Mouse (Mus musculus) CH12.LX (cell line): ENCODE results near the gene Ankar.

ENCODE experiments used
- CHD1 ChIP-seq: IDR thresholded peaks from 2 replicates; pipeline ENCODE4 v1.6.1; 2012; ENCODE audit warnings: low read depth, low read length, improper control_type of control experiment, inconsistent platforms
- CTCF ChIP-seq, 2 experiments: IDR thresholded peaks in 1 of 2; conservative IDR thresholded peaks in 1 of 2; 2 replicates each; pipeline ENCODE4 v1.5.1; 2011 to 2012; ENCODE audit warnings: low read depth in 2 of 2, low read length in 2 of 2, improper control_type of control experiment in 1 of 2, inconsistent platforms in 1 of 2, mild to moderate bottlenecking in 1 of 2, moderate library complexity in 1 of 2
- EP300 ChIP-seq: IDR thresholded peaks from 2 replicates; pipeline ENCODE4 v1.6.1; 2011; ENCODE audit warnings: low read length, improper control_type of control experiment
- GABPA ChIP-seq: IDR thresholded peaks from 2 replicates; pipeline ENCODE4 v1.6.1; 2012; ENCODE audit warnings: low read depth, low read length, improper control_type of control experiment, inconsistent platforms; ENCODE audit not compliant: insufficient replicate concordance
- JUN ChIP-seq: IDR thresholded peaks from 2 replicates; pipeline ENCODE4 v1.6.1; 2011; ENCODE audit warnings: low read depth, mild to moderate bottlenecking, low read length, improper control_type of control experiment, moderate library complexity; ENCODE audit not compliant: insufficient read depth
- MEF2A ChIP-seq: IDR thresholded peaks from 2 replicates; pipeline ENCODE4 v1.6.1; 2014; ENCODE audit warnings: low read depth, mild to moderate bottlenecking, inconsistent platforms, low read length, improper control_type of control experiment, borderline replicate concordance
- NRF1 ChIP-seq: IDR thresholded peaks from 2 replicates; pipeline ENCODE4 v1.6.1; 2014; ENCODE audit warnings: low read depth, mild to moderate bottlenecking, inconsistent platforms, low read length, improper control_type of control experiment, moderate library complexity
- PAX5 ChIP-seq: IDR thresholded peaks from 2 replicates; pipeline ENCODE4 v1.6.1; 2012; ENCODE audit warnings: low read length, inconsistent platforms, mixed read lengths
- POLR2A ChIP-seq: IDR thresholded peaks from 2 replicates; pipeline ENCODE4 v1.6.1; 2011; ENCODE audit warnings: low read depth, mild to moderate bottlenecking, improper control_type of control experiment, low read length
- POLR2AphosphoS2 ChIP-seq: IDR thresholded peaks from 2 replicates; pipeline ENCODE4 v1.6.1; 2011; ENCODE audit warnings: low read depth, low read length, improper control_type of control experiment
- RAD21 ChIP-seq: IDR thresholded peaks from 2 replicates; pipeline ENCODE4 v1.6.1; 2011; ENCODE audit warnings: low read depth, mild to moderate bottlenecking, low read length, improper control_type of control experiment, moderate library complexity
- SMC3 ChIP-seq: IDR thresholded peaks from 2 replicates; pipeline ENCODE4 v1.6.1; 2011; ENCODE audit warnings: low read depth, low read length, improper control_type of control experiment
- TCF12 ChIP-seq: IDR thresholded peaks from 2 replicates; pipeline ENCODE4 v1.6.1; 2014; ENCODE audit warnings: low read depth, mild to moderate bottlenecking, inconsistent platforms, low read length, improper control_type of control experiment
- ZC3H11A ChIP-seq: IDR thresholded peaks from 2 replicates; pipeline ENCODE4 v1.6.1; 2012; ENCODE audit warnings: low read depth, mild to moderate bottlenecking, inconsistent platforms, low read length, improper control_type of control experiment

DNA sequence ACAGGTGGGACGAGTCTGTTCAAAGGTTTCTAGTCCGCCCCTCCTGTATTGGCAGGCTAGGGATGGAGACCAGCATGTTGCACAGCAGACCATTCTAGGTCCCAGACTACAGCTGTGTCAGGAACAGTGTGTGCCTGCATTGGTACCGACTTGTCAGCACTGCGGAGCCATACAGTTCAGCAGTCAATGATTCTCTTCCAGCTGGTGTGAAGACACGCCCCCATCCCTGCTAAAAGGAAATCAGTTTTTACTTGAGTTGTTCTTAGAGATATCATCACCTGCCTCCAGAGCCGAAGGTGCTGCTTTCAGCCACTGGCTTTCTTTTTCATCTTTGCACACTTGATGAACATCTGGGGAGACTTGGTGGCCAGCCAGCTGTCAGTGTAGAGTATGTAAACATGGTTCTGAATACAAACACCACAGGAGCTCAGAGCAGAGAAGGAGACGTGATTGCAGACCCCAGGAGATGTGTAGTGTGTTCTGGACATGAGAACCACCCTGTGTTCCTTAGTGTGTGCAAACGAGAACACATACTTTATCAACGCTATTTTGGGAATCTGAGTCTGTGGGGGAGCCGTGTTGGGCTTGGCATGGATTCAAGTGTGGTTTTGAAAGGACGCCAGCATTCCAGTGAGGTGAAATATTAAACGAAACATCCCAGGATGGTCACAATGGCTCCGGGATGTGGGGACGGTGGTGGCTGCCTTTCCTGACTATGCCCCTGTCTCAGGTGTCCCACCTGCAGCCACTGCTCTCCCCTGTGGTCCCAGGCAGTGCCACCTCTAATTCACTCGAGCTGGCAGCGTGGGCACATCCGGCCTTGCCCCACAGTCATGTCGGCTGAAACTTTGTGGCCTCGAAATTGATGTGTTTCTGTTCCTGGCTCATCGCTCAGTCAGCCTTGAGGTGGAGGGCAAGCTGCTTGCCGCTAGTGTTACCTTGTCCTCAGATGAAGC lies 101.0 kb downstream of the Ankar start:
- TF ChIP-seq GABPA (no peak), CTCF (conservative IDR thresholded peaks at IDR 0.05 in 1 of 2, IDR thresholded peaks at IDR 0.05 in 1 of 2; ENCODE audit: low read depth in 2 of 2, low read length in 2 of 2) (no peak), EP300 (no peak), POLR2A (no peak), MEF2A (no peak), RAD21 (no peak), SMC3 (no peak), PAX5 (no peak), NRF1 (no peak), JUN (no peak), ZC3H11A (no peak), TCF12 (no peak), CHD1 (no peak), POLR2AphosphoS2 (no peak)
